Mouse (Mus musculus) yolk sac, embryonic 10.5 days (tissue): ENCODE results near the gene Mknk2.
A peak's percentile ranks its signal among the peaks of the same experiment; 100 is the strongest.
"Not testable (repeated sequence)": the region's sequence is repeated elsewhere in the genome, so short reads cannot be mapped to it uniquely, and the experiment has no call there.

ENCODE experiments used
- DNase-seq: peaks from one replicate; pipeline ENCODE4 v3.0.0-alpha.2; 2017; ENCODE audit warnings: low spot score

Mknk2 gene

DNA sequence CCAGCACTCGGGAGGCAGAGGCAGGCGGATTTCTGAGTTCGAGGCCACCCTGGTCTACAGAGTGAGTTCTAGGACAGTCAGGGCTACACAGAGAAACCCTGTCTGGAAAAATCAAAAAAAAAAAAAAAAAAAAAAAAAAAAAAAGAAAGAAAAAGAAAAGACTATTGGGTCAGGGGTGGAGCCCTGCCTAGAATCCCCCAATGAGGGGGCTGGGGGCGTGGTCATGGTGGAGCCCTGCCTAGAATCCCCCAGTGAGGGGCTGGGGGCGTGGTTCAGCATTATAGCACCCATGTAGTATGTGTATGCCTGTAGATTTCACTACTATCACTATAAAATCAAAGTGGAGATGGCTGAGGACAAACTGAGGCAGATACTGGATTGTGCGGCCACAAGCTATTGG lies 28.0 kb downstream of the Mknk2 start:
- not testable (repeated sequence) for DNase-seq

DNA sequence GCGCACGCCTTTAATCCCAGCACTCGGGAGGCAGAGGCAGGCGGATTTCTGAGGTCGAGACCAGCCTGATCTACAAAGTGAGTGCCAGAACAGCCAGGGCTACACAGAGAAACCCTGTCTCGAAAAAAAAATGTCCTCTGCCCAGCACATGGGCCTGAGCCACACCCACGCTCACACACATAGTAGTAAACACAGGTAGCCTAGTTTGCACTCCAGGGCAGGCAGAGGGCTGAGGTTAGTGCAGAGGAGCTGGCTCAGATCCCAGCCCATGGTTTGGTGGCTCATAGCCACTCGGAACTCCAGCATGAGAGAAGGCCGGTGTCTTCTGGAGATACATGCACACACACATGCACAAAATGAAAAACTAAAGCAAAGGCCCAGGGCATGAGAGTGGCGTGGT lies 31.0 kb downstream of the Mknk2 start:
- DNase-seq: no peak

DNA sequence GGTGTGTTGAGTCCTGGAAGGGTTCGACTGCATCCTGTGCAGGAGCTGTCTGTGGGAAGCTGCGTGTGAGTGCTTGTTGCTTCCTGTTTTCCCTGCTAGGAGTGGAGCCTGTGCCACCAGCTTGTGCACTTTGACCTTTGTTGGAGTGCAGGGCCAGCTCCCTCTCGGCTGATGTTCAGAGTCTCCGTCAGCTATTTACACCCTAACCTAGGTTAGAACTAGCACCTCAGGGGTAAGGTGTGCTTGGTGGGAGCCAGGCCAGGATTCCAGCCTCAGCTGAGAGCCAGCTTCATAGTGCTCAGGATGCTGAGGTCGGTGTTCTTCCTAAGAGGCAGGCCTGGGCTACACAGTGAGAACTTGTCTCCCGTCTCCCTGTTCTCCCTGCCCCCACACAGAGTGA lies 42.6 kb downstream of the Mknk2 start:
- DNase-seq: peak; percentile 76

DNA sequence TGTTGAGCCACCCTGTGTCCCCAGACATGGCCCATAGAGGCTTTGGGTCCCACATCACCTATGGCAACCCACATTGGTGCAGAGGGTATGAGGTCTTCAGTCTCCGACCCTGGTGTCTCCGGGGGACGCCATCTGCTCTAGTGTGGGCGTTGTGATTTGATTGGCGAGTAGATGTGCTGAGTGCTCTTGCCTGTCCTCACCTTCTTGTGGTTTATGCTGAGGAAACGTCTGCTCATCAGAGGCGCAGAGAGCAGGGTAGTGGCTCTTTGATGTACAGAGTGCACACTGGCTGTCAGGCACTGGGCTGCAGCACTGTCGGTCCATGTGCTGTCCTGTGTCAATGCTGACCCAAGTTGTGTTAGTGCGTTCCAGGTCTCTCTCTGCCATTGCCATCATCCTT lies 49.0 kb downstream of the Mknk2 start:
- no peak for DNase-seq

DNA sequence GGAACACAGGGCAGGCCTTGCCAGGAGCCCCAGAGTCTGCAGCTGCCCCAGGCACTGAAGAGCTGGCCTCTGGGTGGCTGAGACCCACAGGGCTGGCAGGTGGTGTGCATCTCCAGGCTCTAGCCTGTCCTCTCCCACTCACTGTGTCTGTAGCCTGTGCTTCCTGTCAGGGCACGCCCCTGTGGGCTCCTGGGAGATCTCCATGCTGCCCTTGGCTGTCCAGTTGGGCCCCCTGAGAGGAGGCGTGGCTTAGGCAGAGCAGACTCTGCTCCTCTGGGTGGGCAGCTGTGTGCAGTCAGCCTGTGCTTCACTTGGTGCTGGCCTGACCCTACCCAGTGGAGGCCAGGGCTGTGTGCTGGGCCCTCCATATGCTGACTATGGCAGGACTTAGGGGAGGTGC lies 50.2 kb downstream of the Mknk2 start:
- peak; percentile 39 for DNase-seq

DNA sequence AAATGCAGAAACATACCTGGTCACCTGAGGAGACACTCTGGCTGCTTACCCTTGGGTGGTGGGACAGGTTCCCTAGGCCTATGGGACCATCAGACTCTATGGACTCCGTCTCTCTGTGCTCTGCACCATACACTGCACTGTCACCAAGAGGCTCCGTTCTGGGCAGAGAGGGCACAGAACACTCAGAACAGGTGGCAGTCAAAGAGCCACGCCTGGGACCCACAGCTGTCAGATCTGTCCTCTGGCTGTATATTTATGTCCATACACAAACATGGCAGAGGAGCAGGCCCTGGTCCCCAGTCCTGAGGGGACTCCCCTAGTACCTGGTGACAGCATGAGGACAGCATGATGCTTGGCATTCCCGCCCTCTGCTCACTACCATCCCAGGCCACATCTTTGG lies 52.1 kb downstream of the Mknk2 start:
- no peak for DNase-seq

DNA sequence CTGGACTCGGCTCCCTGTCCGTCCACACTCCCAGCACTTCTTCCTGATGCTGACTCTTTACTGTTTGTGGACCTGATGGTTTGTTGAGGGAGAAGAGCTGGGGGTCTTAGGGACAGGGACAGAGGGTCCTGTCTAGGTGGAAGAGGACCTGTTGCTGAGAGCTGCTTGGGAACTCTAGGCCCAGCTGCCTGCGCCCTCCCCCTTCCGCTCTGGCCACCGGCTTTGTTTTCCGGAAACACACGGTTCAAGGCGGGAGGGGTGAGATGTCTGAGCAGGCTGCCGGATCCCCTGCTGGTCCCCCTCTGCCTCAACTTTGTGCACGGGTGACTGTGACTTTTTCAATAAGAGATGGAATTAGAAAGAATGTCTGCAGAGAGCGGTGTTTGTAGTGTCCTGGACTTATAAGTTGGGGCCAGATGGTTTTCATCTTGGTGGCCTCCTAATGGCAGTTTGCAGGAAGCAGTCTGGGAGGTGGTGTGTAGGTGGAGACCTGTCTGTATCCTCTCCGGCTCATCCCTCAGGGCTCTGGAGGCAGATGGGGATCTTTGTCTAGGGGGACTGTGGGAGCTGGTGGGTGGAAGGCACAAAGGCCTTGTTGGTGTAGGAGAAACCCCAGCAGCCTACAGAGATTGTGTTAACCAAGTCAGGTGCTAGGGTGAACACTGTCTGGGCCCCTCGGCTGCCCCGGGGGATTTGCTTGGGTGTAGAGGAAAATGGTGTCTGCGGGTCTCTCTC lies 54.3 kb downstream of the Mknk2 start:
- DNase-seq: peak; percentile 77

DNA sequence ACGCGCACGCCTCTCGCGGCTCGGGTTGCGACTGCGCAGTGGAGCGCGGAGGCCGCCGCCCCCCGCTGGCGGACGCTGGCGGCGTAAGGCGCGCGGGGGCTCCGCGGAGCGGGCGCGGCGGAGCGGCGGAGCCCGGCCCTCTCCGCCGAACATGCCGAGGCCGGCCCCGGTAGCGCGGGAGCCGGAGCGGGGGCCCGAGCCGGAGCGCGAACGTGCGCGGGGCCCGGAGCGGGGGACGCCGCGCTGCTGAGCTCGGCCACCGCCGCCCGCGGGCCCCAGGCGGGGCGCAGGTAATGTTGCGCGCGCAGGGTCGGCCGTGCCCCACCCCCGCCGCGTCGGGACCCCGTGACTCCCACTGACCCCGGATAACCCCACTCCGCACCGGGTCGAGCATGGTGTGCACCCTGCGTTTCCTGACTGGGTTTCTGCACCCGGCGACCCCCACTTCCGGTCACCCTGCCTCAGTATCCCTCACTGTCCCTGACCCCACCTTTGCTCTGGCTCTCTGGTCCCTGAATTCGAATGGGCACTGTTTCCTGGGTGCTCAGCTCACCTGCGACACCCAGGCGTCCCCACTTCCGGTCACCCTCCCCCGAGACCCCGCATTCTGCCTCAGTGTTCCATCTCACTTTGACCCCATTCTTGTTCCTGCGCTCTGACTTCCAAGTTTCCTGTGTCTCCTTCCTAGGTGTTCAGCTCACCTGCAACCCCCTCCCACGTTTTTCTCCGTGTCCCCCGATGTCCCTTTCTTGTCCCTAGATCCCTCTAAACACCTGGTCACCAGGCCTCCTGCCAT lies 55.1 kb downstream of the Mknk2 start, which contains the start of gene Csnk1g2:
Gene Csnk1g2 (plus strand): TSS at position 178 of the 796 bp plus-strand sequence.
- DNase-seq: peak; percentile 75

DNA sequence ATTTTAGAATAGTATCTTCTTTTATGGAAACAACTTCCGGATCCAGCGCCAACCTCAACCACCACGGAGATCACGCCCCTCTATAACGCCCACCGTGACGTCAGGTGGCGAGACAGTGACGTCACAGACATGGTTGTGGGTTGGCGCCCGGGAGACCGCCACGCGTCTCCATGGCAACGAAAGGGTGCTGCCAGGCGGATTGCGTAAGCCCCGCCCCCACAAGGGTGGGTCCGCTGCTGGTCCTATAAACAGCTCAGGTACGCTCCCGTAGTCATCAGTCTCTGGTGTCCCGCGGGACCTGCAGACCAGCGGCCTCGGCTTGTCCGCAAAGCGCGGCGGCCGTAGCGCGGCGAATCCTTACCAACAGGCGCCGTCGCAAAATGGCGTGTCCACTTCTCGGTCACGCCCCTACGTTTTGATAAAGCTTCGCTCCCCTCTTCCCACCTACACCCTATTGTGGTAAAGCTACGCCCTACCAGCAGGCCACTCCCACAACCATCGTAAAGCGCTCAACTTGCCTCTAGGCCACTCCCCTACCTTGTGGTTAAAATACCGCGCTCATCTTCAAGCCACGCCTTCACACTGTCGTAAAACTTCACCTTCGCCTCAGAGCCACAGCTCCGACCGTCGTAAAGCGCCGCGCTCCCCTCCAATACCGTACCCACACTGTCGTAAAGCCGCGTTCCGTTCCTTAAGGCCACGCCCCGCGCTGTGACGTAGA lies 55.8 kb downstream of the Mknk2 start:
- DNase-seq: peak; percentile 100

DNA sequence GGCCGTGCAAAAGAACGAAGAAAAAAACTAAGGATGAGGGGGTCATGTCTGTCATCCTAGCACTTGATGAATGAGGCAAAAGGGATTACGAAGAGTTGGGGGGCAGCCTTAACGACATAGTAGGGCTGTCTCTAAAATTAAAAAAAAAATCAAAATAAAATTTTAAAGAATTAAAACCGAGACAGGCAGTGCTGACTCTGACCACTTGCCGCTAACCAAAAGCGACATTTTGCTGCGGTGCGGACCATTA lies 56.3 kb downstream of the Mknk2 start:
- DNase-seq: no peak

DNA sequence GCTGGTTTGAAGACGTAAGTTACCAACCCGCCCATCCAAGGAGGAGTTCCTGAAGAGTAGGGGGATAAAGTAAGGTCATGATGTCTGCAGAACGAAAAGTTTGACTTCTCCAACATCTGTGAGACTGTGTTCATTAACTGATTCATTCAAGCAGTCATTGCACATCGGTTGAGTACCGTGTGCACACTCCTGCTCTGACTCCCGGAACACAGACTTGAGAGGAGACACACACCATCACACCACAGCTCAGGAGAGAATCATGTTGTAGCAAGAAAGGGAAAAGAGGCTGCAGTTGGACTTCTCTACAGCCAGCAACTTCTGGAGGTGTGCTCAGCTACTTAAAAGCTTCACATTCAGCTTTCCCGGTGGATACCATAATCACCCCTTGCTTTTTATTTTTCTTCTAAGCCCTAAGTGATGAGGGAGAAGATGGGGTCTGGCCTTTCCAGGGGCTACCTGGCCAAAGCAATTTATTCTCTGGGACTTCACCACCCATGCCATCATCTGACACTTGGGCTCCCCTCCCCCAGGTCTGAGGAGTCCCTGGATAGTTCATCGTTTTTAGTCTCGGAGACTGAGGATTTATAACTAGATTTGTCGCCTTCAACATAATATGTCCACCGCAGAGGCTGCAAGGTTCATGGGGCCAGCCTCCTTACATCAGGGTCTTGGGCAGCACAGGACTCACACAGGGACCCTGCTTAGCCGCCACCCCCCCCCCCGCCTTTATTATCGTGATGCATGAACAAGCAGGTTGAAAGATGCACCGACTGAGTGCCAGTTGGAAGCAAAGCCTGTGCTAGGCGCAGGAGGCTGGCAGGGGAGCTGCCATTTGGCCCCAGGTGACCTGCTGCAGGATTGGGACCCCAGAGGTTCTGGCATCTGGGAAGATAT lies 56.9 kb downstream of the Mknk2 start:
- DNase-seq: no peak

DNA sequence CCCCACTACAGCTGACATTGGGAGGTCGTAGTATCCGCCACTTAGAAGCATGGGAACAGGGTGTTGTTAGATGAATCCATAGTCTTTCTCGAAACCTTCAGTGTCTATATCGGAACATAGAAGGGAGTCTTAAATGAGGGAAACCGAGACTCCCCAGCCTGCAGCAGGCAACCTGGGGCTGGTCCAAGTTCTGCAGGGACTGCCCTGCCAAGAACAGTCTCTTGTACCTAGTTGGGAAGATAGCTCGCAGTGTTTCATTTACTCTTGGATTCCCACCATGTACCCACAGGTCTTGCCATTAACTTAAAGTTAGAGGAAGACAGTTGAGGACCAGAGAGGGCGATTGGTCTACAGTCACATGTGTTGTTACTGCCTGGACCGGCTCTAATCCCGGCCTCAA lies 57.5 kb downstream of the Mknk2 start:
- no peak for DNase-seq

DNA sequence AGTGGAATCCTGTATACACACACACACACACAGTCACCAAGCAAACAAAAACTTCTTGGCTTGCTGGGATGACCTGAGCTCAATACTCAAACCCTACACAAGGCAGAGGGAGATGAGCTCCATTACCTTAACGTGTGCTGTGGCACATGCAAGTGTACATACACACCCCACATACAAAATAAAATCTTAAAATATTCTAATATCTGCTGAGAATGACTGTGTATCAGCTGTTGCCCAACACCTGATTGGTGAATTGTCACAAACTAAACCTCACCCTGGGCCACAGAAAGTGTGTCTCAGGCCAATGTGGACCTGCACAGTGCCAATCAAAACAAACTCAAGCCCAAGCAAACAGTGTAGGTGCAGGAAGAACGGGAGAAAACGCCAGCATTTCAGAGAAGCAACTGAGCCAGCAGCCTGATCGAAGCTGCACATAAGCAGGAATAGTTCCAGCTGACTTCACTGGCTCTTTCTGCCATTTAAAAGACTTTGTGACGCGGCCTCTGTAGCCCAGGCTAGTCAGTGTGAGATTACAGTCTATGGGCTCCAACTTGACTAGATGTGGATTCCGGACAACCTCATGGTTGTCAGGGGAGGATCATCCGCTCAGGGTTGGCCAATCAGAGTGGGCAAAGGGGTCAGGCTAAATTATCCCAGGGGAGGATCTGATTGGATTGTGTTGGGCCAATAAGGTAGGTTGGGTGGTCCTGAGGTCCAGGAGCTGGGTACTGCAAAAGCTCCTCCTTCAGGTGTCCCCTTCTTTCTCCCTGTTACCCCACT lies 58.3 kb downstream of the Mknk2 start:
- DNase-seq: no peak

DNA sequence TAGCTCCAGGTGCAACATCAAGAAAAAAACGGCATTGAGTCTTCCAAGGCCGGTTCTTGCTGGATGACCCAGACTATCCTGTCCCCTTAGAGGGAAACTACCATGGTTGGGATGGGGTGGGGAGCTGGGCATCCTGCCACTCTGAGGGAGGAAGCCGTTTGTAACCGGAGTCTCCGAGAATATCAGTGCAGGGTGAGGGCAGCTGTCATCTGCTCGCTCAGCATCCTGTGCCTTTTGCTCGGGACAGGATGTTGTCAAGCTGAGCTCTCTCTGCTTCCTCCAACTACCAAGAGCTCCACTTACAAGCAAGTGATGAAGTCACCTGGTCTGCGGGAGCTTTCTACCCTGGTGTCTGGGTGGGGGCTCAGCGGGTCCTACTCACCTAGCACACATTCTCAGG lies 59.7 kb downstream of the Mknk2 start:
- DNase-seq: no peak
